Mouse (Mus musculus): ENCODE results near the gene Fam189b.

- peak; percentile 86 for TF ChIP-seq CTCF (IDR thresholded peaks at IDR 0.05; ENCODE audit: low read depth, low read length)
- no peak for TF ChIP-seq POLR2A (IDR thresholded peaks at IDR 0.05; ENCODE audit: borderline replicate concordance, low read depth, low read length)
Measured at GRCm38 (mm10) chr3:89215853-89216252, 32.9 kb downstream of the Fam189b start.
